Mouse (Mus musculus) 3134 (cell line): ENCODE measurements around the gene Fam32a.
A peak's percentile ranks its signal among the peaks of the same experiment; 100 is the strongest.

ENCODE experiments used
- DNase-seq: peaks from one replicate; pipeline ENCODE4 v3.0.0-alpha.2; 2011; ENCODE audit warnings: low spot score; ENCODE audit not compliant: insufficient read length; ENCODE audit errors: extremely low read depth

Fam32a gene

DNA sequence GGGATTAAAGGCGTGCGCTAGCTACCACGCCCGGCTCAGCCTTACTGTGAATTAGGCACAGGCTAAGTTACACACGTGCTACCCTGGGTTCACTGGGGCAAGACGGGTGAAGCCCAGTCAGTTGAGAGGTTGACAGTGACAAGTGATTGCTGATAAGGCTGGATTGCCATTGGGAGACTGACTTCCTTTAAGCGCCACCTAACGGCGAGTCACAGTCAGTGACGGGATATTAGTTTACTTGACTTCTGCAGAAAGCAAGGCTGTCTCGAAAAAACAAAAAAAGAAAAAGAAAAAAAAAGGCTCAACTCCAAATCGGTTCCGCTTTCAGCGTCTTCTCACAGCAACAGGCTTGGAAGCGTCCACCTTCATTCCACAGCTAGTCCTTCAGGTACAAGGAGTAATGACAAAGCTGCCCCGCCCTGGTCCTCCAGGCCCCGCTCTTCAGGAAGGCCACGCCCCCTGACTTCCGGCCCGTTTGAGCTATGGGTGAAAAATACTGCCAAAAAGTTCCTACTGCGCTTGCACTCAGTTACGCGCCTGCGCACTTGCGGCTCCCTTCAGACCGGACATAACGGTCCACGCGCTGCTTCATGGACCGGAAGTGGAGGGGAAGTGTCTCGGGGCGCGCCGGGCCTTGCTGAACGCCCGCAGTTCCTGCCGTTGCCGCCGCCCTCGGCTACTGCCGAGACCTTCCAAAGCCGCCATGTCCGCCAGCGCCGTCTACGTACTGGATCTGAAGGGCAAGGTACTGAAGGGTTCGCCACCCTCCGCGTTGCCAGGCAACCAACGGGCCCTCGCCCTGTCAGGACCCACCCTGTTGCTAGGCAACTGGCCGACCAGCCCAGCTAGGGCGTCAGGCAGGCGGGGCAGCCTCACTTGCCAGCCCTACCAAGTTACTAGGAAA is 20.2 kb downstream of the Fam32a start, which contains the start of gene Ap1m1:
Gene Ap1m1 (plus strand): TSS at position 520 of the 904 bp plus-strand sequence.
- DNase-seq = peak; percentile 98

DNA sequence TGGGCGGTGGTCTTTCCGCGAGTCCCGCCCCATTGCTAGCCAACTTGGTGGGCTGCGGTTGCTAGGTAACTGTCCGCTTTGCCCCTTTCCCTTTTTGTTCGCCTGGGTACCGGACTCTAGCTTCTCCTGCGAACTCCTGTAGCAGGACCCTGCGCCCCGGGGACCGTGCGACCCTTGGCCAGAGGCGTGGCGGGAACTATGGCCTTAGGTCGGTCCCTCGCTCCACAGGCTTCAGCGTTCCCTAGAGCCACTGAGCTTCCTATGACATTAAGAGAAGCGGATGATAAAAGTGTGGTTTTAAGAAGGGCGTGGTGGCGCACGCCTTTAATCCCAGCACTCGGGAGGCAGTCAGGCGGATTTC is 20.9 kb downstream of the Fam32a start:
- no peak for DNase-seq

DNA sequence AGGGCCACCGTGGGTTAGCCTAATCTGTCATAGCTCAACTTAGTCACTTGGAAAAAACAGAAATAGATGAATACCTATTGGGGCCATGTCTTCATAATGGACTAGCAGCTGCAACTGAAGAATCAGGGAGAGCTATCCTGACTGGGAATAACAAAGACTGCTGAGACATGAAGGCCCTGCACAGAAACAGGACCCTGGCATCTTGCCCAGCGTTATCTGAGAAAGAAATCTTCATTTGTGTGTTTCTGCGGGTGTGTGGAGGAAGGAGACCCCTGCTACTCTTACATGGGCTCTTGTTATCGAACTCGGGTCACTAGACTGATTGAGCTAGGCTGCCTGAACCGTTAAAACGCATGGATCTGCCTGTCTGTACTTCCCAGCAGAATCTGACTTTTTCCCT is 21.4 kb downstream of the Fam32a start:
- DNase-seq = no peak

DNA sequence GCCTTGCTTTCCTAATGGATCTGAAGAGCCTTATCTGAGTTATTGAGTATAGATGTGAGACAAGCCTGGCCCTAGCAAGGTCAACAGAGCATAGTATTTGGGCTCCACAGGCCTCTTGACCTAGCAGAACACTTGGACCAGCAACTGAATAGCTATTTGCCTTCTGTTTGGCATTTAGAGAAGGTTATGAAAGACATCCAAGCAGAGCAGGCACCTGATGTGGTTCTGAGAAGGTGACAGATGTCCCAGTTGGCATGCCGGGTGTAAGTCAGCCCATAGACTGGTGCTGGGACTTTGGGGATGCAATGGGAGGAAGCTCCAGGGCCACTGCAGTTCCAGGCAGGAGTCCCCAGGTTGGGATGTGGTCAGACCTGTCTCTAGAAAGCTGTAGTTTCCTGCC is 22.7 kb downstream of the Fam32a start:
- DNase-seq = no peak

DNA sequence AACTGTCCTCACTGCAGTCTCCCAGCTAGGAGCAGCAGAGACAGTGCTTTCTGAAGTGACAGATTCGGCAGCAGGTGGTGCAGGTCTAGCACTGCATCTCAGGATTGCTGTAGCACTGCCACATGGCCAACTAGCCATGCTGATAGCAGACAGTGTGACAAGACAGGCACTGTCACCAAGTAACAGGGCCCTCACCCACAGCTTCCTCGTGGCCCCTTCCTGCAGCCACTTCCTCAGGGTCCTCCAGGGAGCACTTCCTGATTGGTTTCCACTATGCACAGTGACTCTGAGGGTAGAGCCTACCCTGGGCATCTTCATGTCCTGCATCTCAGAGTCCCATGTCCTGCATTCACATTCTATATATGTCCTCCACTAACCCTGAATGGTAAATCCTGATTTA is 25.1 kb downstream of the Fam32a start:
- DNase-seq = no peak

DNA sequence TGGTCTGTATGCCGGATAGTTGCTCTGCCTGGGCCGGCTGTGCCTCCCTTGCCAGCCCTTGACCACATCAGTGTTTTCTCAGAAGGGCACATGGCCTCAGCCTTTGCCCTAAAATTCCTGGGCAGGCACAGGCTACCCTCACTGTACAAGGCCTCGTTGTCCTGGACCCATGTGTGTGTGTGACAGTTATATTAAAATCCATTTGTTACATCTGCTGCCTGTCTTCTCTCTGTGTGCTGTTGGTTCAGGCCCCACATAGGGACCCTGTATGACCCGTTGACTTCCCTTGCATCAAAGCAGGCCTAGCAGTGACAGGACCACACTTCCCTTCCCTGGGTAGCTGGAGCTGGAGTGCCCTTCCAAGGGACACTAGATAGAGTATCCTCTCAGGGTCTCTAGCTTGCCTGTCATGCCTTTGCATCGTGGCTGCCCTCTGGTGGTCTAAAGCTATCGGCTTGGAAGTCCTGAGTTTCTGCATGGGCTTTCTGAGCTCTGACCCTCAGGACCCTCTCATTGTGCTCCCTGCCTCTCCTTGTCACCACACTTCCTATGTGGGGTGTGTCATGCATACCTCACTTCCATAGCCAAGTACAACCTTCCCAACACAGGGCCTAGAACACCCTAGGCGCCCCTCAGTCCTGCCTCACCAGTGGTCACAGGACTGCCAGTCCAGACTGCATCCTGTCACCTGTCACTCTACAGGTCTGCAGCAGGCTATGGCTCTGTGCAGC is 37.8 kb downstream of the Fam32a start:
- no peak for DNase-seq

DNA sequence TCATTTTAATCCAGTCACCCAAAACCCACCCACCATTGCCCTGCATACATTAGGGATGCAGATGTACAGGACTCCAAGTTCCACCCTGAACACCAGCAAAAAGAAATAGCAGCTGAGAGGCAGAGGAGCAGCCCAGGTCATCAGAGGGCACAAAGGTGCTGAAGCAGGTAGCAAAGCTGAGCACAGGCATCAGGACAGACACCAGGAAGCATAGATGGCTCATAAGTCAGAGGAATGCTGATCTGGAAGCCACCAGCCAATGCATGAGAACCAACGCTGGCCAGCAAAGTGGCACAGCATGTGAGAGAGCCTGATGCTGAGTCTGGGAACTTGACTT is 38.3 kb downstream of the Fam32a start:
- DNase-seq = no peak

DNA sequence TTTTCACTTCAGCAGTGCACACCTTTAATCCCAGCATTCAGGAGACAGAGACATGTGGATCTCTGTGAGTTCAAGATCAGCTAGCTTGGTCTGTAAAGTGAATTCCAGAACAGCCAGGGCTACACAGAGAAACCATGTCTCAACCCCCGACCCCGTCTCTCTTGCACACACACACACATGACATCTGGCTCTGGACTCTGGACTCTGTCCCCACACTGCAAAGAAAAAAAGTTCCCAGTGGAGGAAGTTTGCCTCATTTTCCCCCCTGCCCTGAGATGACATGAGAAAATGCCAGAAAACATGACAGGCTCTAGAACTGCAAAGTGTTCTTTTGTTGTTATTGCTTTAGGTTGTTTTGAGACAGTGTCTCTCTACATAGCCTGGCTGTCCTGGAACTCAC is 40.3 kb downstream of the Fam32a start:
- DNase-seq = no peak

DNA sequence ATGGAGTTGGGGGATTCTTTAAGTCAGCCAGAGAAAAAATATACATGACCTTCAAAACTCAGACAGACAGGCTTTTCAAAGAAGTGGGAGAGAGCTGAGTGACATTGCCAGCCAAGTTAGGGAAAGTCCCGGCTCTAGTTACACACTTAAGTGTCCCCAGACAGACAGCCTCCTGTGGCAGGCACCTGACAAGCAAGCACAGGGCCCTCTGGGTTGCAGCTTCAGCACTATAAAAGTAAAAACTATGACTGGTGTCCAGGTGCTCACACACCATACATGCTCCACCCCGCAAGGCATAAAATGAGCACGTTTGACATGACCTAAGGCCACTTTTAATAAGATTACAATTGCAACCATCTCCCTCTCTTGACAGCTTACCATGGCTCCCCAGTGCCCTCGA is 41.1 kb downstream of the Fam32a start:
- DNase-seq = no peak

DNA sequence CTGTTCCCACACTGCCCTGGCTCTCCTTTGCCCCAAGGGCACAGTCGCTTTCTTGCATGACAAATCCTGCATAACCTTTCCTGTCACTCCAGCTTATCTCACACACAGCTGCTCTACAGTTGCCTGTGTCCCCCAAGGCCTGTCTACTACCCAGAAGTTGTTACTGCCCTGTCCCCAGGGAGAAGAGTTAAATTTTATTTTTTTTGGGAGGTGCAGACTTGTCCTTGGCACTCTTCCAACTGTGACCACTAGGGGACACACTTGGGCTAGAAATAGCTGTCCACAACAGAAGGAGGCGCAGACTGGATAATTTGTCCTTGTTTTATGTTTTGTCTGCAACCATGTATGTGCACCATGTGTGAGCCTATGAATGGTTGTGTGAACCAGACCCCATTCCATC is 41.5 kb downstream of the Fam32a start:
- no peak for DNase-seq

DNA sequence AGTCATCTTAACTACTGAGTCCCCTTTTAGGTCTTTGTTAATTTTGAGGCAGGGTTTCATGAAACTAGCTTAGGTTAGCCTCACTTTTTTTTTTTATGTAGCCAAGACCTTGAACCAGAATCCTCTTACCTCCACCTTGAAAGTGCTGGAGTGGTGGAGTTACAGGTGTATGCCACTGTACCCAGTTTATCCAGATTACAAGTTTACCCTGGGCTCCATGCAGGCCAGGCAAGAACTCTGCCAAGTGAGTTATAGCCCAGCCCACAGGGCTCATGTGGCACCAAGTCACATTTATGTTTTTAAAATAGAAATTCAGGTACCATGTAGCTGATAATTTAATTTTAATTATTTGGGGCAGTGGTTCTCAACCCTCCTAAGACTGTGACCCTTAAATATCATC is 41.9 kb downstream of the Fam32a start:
- no peak for DNase-seq

DNA sequence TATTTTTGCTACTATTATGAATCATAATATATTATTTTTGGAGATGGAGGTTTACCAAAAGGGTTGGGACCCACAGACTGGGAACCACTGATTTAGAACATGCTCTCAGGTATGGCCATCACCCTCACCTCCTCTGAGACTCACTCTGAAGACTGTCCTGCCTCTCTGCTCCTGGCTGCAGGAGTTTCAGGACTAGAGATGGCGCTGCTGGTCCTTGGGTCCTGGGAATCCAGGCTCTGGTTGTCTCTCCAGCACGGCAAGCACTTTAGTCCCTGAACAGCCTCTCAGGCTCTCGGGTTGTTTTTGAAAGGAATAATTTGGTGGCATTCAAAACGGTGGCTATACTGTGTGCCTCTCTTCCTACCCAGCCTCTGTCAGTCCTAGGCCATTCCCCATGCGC is 42.3 kb downstream of the Fam32a start:
- DNase-seq = no peak

DNA sequence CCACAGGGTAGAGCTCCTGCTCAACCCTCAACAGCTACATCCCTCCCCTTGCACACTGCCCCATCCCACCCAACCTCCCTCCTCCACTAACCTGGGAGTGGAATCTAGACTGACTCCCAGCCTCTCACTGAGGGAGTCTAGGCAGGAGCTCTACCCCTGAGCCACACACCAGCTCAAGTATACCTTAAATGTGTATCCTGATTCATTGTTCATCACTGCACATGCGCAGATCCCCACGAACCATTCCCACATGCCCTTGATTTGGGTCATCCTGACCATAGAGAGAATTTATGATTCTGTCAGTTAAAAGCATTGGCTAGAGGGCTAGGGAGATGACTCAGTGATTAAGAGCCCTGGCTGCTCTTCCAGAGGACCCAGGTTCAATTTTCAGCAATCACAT is 43.2 kb downstream of the Fam32a start:
- DNase-seq = no peak

DNA sequence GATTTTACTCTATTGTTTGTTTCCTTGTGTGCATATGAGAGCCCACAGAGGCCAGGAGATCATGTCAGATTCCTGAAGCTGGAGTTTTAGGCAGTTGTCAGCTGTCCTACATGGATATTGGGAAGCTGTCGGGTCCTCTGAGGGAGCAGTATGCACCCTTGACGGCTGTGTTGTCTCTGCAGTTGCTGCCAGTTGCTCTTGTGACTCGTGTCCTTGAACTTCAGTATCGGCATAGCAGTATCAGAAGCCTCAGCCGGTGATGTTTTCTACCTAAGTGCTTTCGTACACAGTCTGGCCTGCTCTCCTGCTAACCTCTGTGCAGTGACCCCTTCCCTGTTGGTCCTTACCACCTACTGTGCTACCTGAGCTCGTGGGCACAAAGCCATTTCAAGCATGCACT is 43.9 kb downstream of the Fam32a start:
- no peak for DNase-seq

DNA sequence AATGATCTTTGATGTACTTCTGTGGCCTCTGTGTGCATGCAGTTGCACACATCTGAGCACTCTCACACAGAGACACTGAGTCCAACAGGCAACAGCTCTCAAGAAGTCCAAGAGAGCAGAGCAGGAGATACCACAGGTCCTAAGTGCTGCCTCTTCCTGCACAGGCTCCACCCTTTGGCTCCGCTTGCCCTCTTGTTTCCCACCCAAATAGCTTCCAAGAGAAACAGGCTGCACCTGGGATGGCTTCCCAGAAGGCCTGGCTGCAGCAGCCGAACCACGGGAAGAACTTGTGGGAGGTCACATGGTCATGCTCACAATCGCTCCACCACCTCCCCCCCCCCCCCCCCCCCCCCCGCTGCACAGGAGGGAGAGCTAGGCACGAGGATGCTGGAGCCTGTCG is 45.8 kb downstream of the Fam32a start:
- DNase-seq = no peak

DNA sequence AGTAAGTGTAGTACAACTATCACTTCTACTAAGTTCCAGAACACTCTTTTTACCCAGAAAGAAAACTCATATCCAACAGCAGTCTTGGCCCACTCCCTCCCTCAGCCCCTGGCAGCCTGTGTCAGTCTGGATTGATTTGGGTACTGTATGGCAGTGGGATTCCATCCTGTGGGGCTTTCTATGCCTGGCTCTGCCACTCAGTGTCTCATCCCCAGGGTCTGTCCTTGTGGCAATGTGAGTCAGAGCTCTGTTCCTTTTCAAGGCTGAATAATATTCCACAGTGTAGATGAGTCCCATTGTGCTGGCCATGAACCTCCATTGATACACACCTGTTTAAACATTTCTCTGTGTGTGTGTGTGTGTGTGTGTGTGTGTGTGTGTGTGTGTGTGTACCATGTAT is 47.1 kb downstream of the Fam32a start:
- no peak for DNase-seq

DNA sequence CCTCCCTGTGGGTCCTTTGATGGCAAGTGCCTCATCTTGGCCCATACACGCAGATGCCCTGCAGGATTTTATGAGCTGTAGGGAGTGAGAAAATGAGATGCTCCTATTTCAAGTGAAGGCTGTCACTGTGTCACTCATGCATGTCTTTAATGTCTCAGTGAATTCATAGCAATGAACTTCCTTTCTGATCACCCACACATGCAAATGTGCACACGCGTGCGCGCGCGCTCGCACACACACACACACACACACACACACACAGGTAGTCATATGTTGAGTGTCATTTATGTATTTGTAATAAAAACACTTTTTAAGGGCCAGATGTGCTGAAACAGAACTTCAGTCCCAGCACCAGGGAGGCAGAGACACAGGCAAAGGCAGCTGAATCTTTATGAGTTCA is 47.6 kb downstream of the Fam32a start:
- DNase-seq = no peak

DNA sequence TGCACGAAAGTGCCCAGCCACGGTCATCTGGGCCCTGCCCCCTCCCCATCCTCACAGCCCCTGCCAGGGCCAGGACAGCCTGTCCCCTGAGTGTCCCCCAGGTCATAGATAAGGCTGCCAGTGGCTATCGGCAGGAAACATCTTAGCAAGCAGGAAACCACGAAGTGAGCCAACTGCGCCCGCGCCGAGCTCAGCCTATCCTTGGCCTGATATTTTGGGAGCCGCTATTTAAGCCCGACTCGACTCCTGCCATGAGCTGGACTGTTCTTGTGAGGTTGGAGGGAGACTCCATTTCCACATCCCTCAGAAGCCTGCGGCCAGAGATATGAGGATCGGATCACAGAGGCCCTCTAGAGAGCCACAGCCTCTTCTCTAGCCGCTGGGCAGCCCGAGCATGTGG is 48.8 kb downstream of the Fam32a start:
- DNase-seq = no peak

DNA sequence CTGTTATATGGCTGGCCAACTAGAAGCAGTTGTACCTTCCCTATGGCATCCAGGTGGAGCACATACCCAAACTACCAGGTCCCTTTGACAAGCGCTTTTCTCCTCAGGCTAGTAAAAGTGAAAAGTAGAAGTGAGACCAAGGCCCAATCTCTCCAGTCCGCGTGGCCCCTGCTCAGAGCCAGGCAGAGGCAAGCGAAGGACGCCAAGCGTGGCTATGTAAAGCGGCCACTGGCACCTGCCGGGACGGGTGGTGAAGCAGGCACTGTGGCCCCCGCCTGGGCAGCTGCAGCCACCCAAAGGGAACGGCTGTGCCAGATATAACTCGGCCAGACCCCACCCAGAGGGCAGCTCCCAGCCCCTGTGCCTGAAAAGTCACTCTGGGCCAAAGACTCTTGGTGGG is 51.1 kb downstream of the Fam32a start:
- DNase-seq = no peak

DNA sequence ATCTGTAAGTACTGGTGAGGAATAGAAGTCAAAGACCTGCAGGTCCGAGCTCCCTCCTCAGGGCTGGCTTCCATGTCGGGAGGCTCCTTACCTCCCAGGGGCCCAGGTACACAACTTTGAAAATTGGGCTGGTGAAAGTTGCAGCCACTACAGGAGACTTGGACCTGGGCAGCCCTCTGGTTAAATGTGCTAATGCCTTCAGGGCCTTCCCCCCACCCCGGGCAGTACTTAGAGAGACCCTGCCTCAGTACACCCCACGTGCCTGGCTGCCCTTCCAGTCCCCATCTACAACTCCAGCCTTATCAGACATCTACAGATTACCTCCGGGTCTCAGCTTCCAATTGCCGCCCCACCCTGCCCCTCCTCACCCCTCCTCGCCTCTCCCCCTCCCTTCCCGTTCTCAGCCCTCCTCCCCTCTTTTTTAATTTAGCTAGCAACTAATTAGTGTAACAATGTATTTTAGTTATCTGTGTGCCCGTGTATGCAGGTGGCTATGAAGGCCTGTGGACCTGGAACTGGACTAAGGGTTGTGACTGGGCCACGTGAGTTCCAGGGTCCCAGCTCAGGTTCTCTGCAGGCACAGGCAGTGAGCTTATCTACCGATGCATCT is 51.6 kb downstream of the Fam32a start:
- DNase-seq = no peak

DNA sequence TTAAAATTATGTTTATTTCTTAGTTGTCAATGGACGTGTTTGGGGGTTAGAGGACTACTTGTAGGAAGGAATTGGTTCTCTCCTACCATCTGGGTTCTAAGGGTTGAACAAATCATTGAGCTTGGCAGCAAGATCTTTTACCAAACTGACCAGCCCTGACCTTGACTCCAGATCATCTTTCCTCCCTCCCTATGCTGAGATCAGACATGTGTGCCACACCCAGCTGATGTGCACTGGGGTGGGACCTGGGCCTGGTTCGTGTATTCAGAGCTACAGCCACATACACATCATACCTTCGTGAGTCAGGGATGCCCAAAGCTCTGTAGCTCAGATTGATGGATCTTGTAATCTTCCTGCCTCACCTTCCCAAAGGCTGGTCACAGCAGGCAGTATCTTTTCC is 52.2 kb downstream of the Fam32a start:
- DNase-seq = no peak

DNA sequence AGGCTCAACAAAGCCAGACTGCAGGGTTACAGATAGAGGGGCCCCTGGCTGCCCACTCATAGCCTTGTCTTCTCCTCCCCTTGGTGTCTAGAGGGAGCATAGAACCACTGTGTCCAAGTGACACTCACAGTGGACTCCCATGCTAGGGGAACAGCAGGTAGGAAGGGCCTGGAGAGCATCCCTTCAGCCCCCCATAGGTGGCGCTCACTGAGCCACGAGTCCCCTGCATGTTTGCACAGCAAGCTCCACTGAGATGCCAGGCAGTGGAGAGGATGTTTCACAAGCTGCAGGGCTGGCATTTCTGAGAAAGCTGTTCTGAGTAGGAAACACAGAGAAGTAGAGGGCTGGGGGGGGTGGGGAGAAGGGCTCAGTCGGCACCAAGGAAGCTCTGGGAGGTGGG is 52.8 kb downstream of the Fam32a start:
- DNase-seq = peak; percentile 29
